Mouse (Mus musculus) lung, embryonic 16.5 days (tissue): Measurements from ENCODE around the gene Rdh9. TPM values are rescaled to one million over a fixed set of nuclear protein-coding genes. Genes with fewer than 3 reads are reported as not detected.
"Not testable (repeated sequence)": the region's sequence is repeated elsewhere in the genome, so short reads cannot be mapped to it uniquely, and the experiment has no call there.

Source experiments
- ATAC-seq: fragments of 200-750 bp; cut with Nextera tagmentation; 2 replicates; pipeline ENCODE4 v1.8.0; 2017; ENCODE audit warnings: low read depth, mild to moderate bottlenecking, moderate library complexity
- H3K27ac ChIP-seq: fragments of 300-500 bp; sonication (generic); 2 replicates; pipeline ENCODE4 v1.5.1; 2014; ENCODE audit warnings: mild to moderate bottlenecking, control low read depth, low read length
- H3K27me3 ChIP-seq: fragments of 300-500 bp; sonication (generic); 2 replicates; pipeline ENCODE4 v1.6.1; 2014; ENCODE audit warnings: low read depth, low read length, mixed read lengths; ENCODE audit not compliant: control insufficient read depth, insufficient read depth
- H3K36me3 ChIP-seq: fragments of 300-500 bp; sonication (generic); 2 replicates; pipeline ENCODE4 v1.6.1; 2014; ENCODE audit warnings: low read length; ENCODE audit not compliant: control insufficient read depth, insufficient read depth
- H3K4me1 ChIP-seq: fragments of 300-500 bp; sonication (generic); replicated peaks from 2 replicates; pipeline ENCODE4 v1.6.1; 2014; ENCODE audit warnings: low read length, mixed read lengths; ENCODE audit not compliant: control insufficient read depth, insufficient read depth
- H3K4me2 ChIP-seq: fragments of 300-500 bp; sonication (generic); 2 replicates; pipeline ENCODE4 v1.6.1; 2014; ENCODE audit warnings: low read depth, low read length, control low read depth
- H3K4me3 ChIP-seq: fragments of 300-500 bp; sonication (generic); 2 replicates; pipeline ENCODE4 v1.5.1; 2014; ENCODE audit warnings: mild to moderate bottlenecking, low read length, control low read depth
- H3K9ac ChIP-seq: fragments of 300-500 bp; sonication (generic); 2 replicates; pipeline ENCODE4 v1.6.1; 2014; ENCODE audit warnings: low read length, control low read depth
- H3K9me3 ChIP-seq: fragments of 300-500 bp; sonication (generic); 2 replicates; pipeline ENCODE4 v1.6.1; 2016; ENCODE audit warnings: low read length; ENCODE audit not compliant: control insufficient read depth
- WGBS: fragments of 180-500 bp; shearing (Covaris S2); extraction: QIAGEN DNeasy Blood & Tissue Kit; methylation state at CpG from one replicate; pipeline ENCODE4 v1.1.7; 2014; 5-methylcytosine and 5-hydroxymethylcytosine counted together
- polyA plus RNA-seq: library from polyadenylated mRNA; unstranded; fragments of >200 nt; fragmentation: Nextera tagmentation; extraction: Ambion mirVana; gene quantifications from 2 replicates; pipeline ENCODE4 v1.2.1, GENCODE M21; 2015

Gene Rdh9
- polyA plus RNA-seq, 1 experiment from 2014 or later: not detected

- not testable (repeated sequence) for ATAC-seq, H3K4me1 ChIP-seq
- 94% methylated on average over 17 of the region's 17 CpGs for WGBS
These were observed 6.1 kb downstream of the Rdh9 start for GRCm38 (mm10) chr10:127782321-127782720.

GRCm38 (mm10) chr10:127785411-127785810 lies 9.2 kb downstream of the Rdh9 start:
- not testable (repeated sequence) for H3K9ac ChIP-seq, H3K36me3 ChIP-seq, H3K27ac ChIP-seq, H3K4me1 ChIP-seq, H3K9me3 ChIP-seq, ATAC-seq, H3K4me3 ChIP-seq, H3K27me3 ChIP-seq, H3K4me2 ChIP-seq
- WGBS: 66% methylated on average over 1 of the region's 1 CpGs

More at GRCm38 (mm10) chr10:127782321-127782720, 6.1 kb downstream of the Rdh9 start:
- H3K27me3 ChIP-seq, H3K9ac ChIP-seq, H3K4me3 ChIP-seq, H3K36me3 ChIP-seq, H3K27ac ChIP-seq, H3K4me2 ChIP-seq, H3K9me3 ChIP-seq: not testable (repeated sequence)

GRCm38 (mm10) chr10:127799295-127799694 lies 23.1 kb downstream of the Rdh9 start:
- Histone ChIP-seq H3K9me3 (no peaks in the 10 kb centered on the region), H3K36me3 (no peaks in the 10 kb centered on the region), H3K9ac (no peak overlapping the region), H3K27ac (no peak overlapping the region), H3K4me2 (no peak overlapping the region), H3K4me3 (no peak overlapping the region), H3K4me1 (no peaks in the 10 kb centered on the region), H3K27me3 (no peaks in the 10 kb centered on the region)
- no peak for ATAC-seq
- WGBS: 67% methylated on average over 1 of the region's 1 CpGs

GRCm38 (mm10) chr10:127800891-127801290 lies 24.7 kb downstream of the Rdh9 start, which contains the start of gene Rdh16:
Rdh16 (plus strand) TSS chr10:127801152.
- ATAC-seq: no peak

GRCm38 (mm10) chr10:127801612-127802011 lies 25.4 kb downstream of the Rdh9 start:
- H3K9me3 ChIP-seq: no peaks in the 10 kb centered on the region
- no peak overlapping the region for H3K4me2 ChIP-seq
- no peak for ATAC-seq
- no peak overlapping the region for H3K27ac ChIP-seq
- H3K9ac ChIP-seq: no peak overlapping the region
- no peaks in the 10 kb centered on the region for H3K27me3 ChIP-seq
- WGBS: 67% methylated on average over 2 of the region's 2 CpGs
- no peaks in the 10 kb centered on the region for H3K36me3 ChIP-seq
- no peaks in the 10 kb centered on the region for H3K4me1 ChIP-seq
- H3K4me3 ChIP-seq: no peak overlapping the region

More at GRCm38 (mm10) chr10:127800891-127801290, 24.7 kb downstream of the Rdh9 start, which contains the start of gene Rdh16:
- H3K36me3 ChIP-seq: no peaks in the 10 kb centered on the region
- H3K4me1 ChIP-seq: no peaks in the 10 kb centered on the region
- H3K27me3 ChIP-seq: no peaks in the 10 kb centered on the region
- H3K4me2 ChIP-seq: no peak within 1 kb of the TSS
- no peak within 1 kb of the TSS for H3K4me3 ChIP-seq
- no peaks in the 10 kb centered on the region for H3K9me3 ChIP-seq
- no peak within 1 kb of the TSS for H3K9ac ChIP-seq
- no peak within 1 kb of the TSS for H3K27ac ChIP-seq
- WGBS: 73% methylated on average over 6 of the region's 6 CpGs

GRCm38 (mm10) chr10:127802236-127802635 lies 26.1 kb downstream of the Rdh9 start:
- ATAC-seq: no peak
- Histone ChIP-seq H3K36me3 (no peaks in the 10 kb centered on the region), H3K27ac (no peak overlapping the region), H3K9me3 (no peaks in the 10 kb centered on the region), H3K27me3 (no peaks in the 10 kb centered on the region), H3K4me1 (no peaks in the 10 kb centered on the region), H3K9ac (no peak overlapping the region), H3K4me2 (no peak overlapping the region), H3K4me3 (no peak overlapping the region)
- 74% methylated on average over 5 of the region's 5 CpGs for WGBS

GRCm38 (mm10) chr10:127804416-127804815 lies 28.2 kb downstream of the Rdh9 start:
- no peaks in the 10 kb centered on the region for H3K27me3 ChIP-seq
- H3K36me3 ChIP-seq: no peaks in the 10 kb centered on the region
- no peak overlapping the region for H3K4me2 ChIP-seq
- H3K27ac ChIP-seq: no peak overlapping the region
- H3K9me3 ChIP-seq: no peaks in the 10 kb centered on the region
- no peak for ATAC-seq
- 57% methylated on average over 7 of the region's 7 CpGs for WGBS
- no peak overlapping the region for H3K9ac ChIP-seq
- no peaks in the 10 kb centered on the region for H3K4me1 ChIP-seq
- no peak overlapping the region for H3K4me3 ChIP-seq

- no peaks in the 10 kb centered on the region for H3K4me1 ChIP-seq
- no peak overlapping the region for H3K9ac ChIP-seq
- no peak overlapping the region for H3K4me2 ChIP-seq
- H3K36me3 ChIP-seq: no peaks in the 10 kb centered on the region
- no peak overlapping the region for H3K27ac ChIP-seq
- no peak overlapping the region for H3K4me3 ChIP-seq
- H3K27me3 ChIP-seq: no peaks in the 10 kb centered on the region
- ATAC-seq: no peak
- H3K9me3 ChIP-seq: peaks cover 2% of the 10 kb centered on the region; the same call in 1 of the 2 replicates
These were observed 39.7 kb downstream of the Rdh9 start for GRCm38 (mm10) chr10:127815888-127816287.

- not testable (repeated sequence) for H3K9me3 ChIP-seq, H3K4me3 ChIP-seq, H3K36me3 ChIP-seq, H3K4me1 ChIP-seq, ATAC-seq, H3K9ac ChIP-seq, H3K27me3 ChIP-seq, H3K4me2 ChIP-seq, H3K27ac ChIP-seq
- WGBS: 67% methylated on average over 4 of the region's 4 CpGs
These were observed 41.2 kb downstream of the Rdh9 start for GRCm38 (mm10) chr10:127817268-127817910.
